Mouse (Mus musculus) stomach, postnatal 0 days (tissue): ENCODE results near the gene Pax7. TPM values are rescaled to one million over a fixed set of nuclear protein-coding genes. Genes with fewer than 3 reads are reported as not detected.

Source experiments
- ATAC-seq: fragments of 200-750 bp; cut with Nextera tagmentation; 2 replicates; pipeline ENCODE4 v1.8.0; 2017; ENCODE audit not compliant: low FRiP score, low TSS enrichment
- DNase-seq: peaks from one replicate; pipeline ENCODE4 v3.0.0-alpha.2; 2016; ENCODE audit warnings: low spot score
- H3K27ac ChIP-seq: fragments of 300-500 bp; sonication (generic); replicated peaks from 2 replicates; pipeline ENCODE4 v1.5.1; 2014; ENCODE audit warnings: mild to moderate bottlenecking, control low read depth
- H3K27me3 ChIP-seq: fragments of 300-500 bp; sonication (generic); 2 replicates; pipeline ENCODE4 v1.6.1; 2014; ENCODE audit warnings: low read length; ENCODE audit not compliant: control insufficient read depth, insufficient read depth
- H3K36me3 ChIP-seq: fragments of 300-500 bp; sonication (generic); 2 replicates; pipeline ENCODE4 v1.6.1; 2014; ENCODE audit warnings: low read length, mixed read lengths; ENCODE audit not compliant: control insufficient read depth, insufficient read depth
- H3K4me1 ChIP-seq: fragments of 300-500 bp; sonication (generic); replicated peaks from 2 replicates; pipeline ENCODE4 v1.6.1; 2014; ENCODE audit warnings: antibody characterized with exemption; ENCODE audit not compliant: control insufficient read depth, insufficient read depth
- H3K4me2 ChIP-seq: fragments of 300-500 bp; sonication (generic); replicated peaks from 2 replicates; pipeline ENCODE4 v1.6.1; 2014; ENCODE audit warnings: low read depth, mild to moderate bottlenecking, control low read depth, moderate library complexity
- H3K4me3 ChIP-seq: fragments of 300-500 bp; sonication (generic); 2 replicates; pipeline ENCODE4 v1.5.1; 2014; ENCODE audit warnings: low read depth, low read length, control low read depth
- H3K9ac ChIP-seq: fragments of 300-500 bp; sonication (generic); 2 replicates; pipeline ENCODE4 v1.6.1; 2014; ENCODE audit warnings: mild to moderate bottlenecking, low read length, control low read depth, mixed read lengths
- H3K9me3 ChIP-seq: fragments of 300-500 bp; sonication (generic); 2 replicates; pipeline ENCODE4 v1.6.1; 2016; ENCODE audit warnings: low read length; ENCODE audit not compliant: control insufficient read depth
- CTCF ChIP-seq: IDR thresholded peaks from 2 replicates; pipeline ENCODE4 v1.5.1; 2016; ENCODE audit warnings: antibody characterized with exemption, low read depth, mild to moderate bottlenecking, moderate library complexity
- EP300 ChIP-seq: optimal IDR thresholded peaks from 2 replicates; pipeline ENCODE3; 2016; ENCODE audit warnings: antibody characterized with exemption
- WGBS: fragments of 180-500 bp; shearing (Covaris S2); extraction: QIAGEN DNeasy Blood & Tissue Kit; methylation state at CpG from one replicate; pipeline ENCODE4 v1.1.7; 2014; 5-methylcytosine and 5-hydroxymethylcytosine counted together
- polyA plus RNA-seq: library from polyadenylated mRNA; unstranded; fragments of >200 nt; fragmentation: Nextera tagmentation; extraction: Ambion mirVana; gene quantifications from 2 replicates; pipeline ENCODE4 v1.2.1, GENCODE M21; 2015

Gene Pax7
- polyA plus RNA-seq, 1 experiment from 2014 or later, result not detected

- no peaks in the 10 kb centered on the region for H3K4me1 ChIP-seq
- no peak overlapping the region for H3K4me3 ChIP-seq
- no peak overlapping the region for H3K9ac ChIP-seq
- H3K9me3 ChIP-seq, result no peaks in the 10 kb centered on the region
- peaks cover 16% of the 10 kb centered on the region for H3K27me3 ChIP-seq
- ATAC-seq (no peak), DNase-seq (no peak)
- H3K27ac ChIP-seq, result no peak overlapping the region
- no peak overlapping the region for H3K4me2 ChIP-seq
- WGBS, result 3% methylated on average over 14 of the region's 14 CpGs
- no peaks in the 10 kb centered on the region for H3K36me3 ChIP-seq
- no peak for TF ChIP-seq CTCF
- TF ChIP-seq EP300, result no peak
Observed at GRCm38 (mm10) chr4:139830053-139830452, 3.3 kb downstream of the Pax7 start.

GRCm38 (mm10) chr4:139828871-139829590 lies 4.3 kb downstream of the Pax7 start:
- Histone ChIP-seq H3K9ac (no peak overlapping the region), H3K4me3 (no peak overlapping the region), H3K27ac (no peak overlapping the region), H3K4me2 (no peak overlapping the region), H3K27me3 (peaks cover 20% of the 10 kb centered on the region), H3K9me3 (no peaks in the 10 kb centered on the region), H3K4me1 (no peaks in the 10 kb centered on the region), H3K36me3 (no peaks in the 10 kb centered on the region)
- TF ChIP-seq CTCF, result no peak
- TF ChIP-seq EP300, result no peak
- no peak for DNase-seq
- no peak for ATAC-seq
- WGBS, result 6% methylated on average over 16 of the region's 16 CpGs

- H3K4me1 ChIP-seq, result no peaks in the 10 kb centered on the region
- DNase-seq, result no peak
- TF ChIP-seq EP300 (no peak), CTCF (no peak)
- H3K4me3 ChIP-seq, result no peak overlapping the region
- H3K27me3 ChIP-seq, result peaks cover 25% of the 10 kb centered on the region
- no peaks in the 10 kb centered on the region for H3K36me3 ChIP-seq
- H3K9me3 ChIP-seq, result no peaks in the 10 kb centered on the region
- no peak for ATAC-seq
- H3K9ac ChIP-seq, result no peak overlapping the region
- H3K4me2 ChIP-seq, result no peak overlapping the region
- H3K27ac ChIP-seq, result no peak overlapping the region
- under 1% methylated on average over 23 of the region's 37 CpGs for WGBS
Observed at GRCm38 (mm10) chr4:139828283-139828678, 5.0 kb downstream of the Pax7 start.

GRCm38 (mm10) chr4:139827501-139828282 lies 5.6 kb downstream of the Pax7 start:
- H3K36me3 ChIP-seq, result no peaks in the 10 kb centered on the region
- no peak overlapping the region for H3K4me2 ChIP-seq
- DNase-seq, result no peak
- no peaks in the 10 kb centered on the region for H3K9me3 ChIP-seq
- 3% methylated on average over 22 of the region's 30 CpGs for WGBS
- H3K4me1 ChIP-seq, result no peaks in the 10 kb centered on the region
- H3K27ac ChIP-seq, result no peak overlapping the region
- H3K27me3 ChIP-seq, result peaks cover 21% of the 10 kb centered on the region
- H3K4me3 ChIP-seq, result no peak overlapping the region
- no peak for TF ChIP-seq CTCF
- TF ChIP-seq EP300, result no peak
- no peak overlapping the region for H3K9ac ChIP-seq
- ATAC-seq, result no peak

GRCm38 (mm10) chr4:139826231-139826630 lies 7.1 kb downstream of the Pax7 start:
- DNase-seq (no peak), ATAC-seq (no peak)
- Histone ChIP-seq H3K9ac (no peak overlapping the region), H3K27me3 (peaks cover 18% of the 10 kb centered on the region), H3K4me2 (no peak overlapping the region), H3K36me3 (no peaks in the 10 kb centered on the region), H3K4me1 (0 out of 2 replicates have a peak, but pooled peaks cover 4% of the 10 kb centered on the region), H3K27ac (no peak overlapping the region), H3K9me3 (no peaks in the 10 kb centered on the region), H3K4me3 (no peak overlapping the region)
- WGBS, result 11% methylated on average over 3 of the region's 3 CpGs
- TF ChIP-seq CTCF, result no peak
- TF ChIP-seq EP300, result no peak
